Mouse (Mus musculus) heart, adult 9 months (tissue): ENCODE results near the gene 2010315B03Rik.
"Not testable (repeated sequence)": the region's sequence is repeated elsewhere in the genome, so short reads cannot be mapped to it uniquely, and the experiment has no call there.

Experiments used
- DNase-seq, 2 experiments: peaks; one replicate each; pipeline ENCODE4 v3.0.0; 2022; ENCODE audit warnings: low spot score in 2 of 2

2010315B03Rik gene

DNA sequence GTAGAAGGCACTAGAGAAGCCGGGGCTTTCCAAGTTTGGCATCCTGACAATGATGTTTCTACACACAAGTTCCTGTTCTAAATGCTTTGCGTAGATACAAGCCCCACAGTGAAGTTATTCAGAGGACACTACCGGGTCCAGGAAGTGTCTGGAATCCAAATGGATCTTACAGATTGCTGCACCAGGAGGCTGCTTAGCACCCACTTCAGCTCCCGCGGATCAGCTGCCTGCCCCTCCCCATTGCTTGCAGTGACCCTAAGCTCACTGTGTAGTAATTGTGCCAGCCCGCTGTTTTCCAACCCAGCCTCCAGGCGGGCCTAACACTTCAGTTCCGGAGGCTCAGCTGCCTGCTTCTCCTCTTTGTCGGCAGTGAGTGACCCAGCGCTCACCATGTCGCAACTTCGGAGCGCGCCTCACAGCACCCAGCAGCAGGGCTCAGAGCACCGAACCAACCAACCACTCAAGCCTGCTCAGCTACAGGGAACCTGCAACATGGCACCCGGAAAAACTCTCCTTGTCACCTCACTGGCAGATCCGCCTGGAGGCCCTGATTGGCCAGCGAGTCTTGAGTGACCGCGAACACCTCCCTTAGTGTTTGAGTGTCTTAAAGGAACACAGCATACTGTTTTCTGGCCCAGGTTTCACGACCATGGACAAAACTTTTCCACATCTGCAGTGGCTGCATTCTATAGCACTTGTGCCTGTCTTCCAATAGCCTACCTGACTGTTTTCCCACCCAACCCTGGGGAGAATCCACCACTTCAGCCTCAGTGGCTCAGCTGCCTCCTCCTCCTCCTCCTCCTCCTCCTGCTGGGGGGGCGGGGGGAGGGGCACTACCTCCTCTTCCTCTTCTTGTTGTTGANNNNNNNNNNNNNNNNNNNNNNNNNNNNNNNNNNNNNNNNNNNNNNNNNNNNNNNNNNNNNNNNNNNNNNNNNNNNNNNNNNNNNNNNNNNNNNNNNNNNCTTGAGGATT lies at the start of gene 2010315B03Rik:
2010315B03Rik (minus strand) TSS at position 526 of the 972 bp plus-strand sequence.
- peak; percentile 90 to 91 for DNase-seq

DNA sequence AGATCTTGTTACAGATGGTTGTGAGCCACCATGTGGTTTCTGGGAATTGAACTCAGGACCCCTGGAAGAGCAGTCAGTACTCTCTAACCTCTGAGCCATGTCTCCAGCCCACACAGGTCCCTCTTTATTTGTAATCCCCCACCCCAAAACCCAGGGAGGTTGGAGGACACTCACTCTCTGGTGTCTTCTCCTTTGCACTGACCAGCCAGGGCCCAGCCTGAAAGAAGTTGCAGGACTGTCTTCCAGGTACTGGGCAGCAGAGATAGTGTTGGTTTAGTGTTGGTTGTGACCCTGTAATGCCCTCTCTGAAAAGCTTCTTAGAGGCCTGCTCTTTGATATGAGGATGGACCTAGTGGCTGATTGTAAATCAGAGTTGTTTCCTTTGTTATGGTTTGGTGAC lies 994 bp downstream of the 2010315B03Rik start:
- no peak for DNase-seq

GRCm38 (mm10) chr9:124288329-124288728 lies 24.2 kb downstream of the 2010315B03Rik start:
- DNase-seq: no peak

- peak; percentile 91 to 92 for DNase-seq
These were observed 30.4 kb downstream of the 2010315B03Rik start for GRCm38 (mm10) chr9:124281912-124282686.

DNA sequence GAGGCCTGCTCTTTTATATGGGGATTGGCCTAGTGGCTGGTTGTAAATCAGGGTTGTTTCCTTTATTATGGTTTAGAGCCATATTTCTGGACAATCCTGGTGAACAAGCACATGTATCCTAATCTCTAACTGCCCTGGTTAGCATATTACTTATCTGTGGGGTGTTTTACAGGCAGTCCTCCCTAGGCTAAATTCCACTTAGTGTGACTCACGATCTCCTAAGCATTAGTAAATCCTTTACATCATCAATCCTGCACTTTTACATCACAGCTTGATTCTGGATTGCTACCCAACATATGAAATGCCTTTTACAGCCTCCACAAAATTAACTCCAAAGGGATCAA lies 31.1 kb downstream of the 2010315B03Rik start:
- no peak for DNase-seq

GRCm38 (mm10) chr9:124280576-124281447 lies 31.7 kb downstream of the 2010315B03Rik start:
- DNase-seq: no peak

- DNase-seq: no peak
These were observed 33.2 kb downstream of the 2010315B03Rik start for GRCm38 (mm10) chr9:124279300-124279699.

- DNase-seq: no peak
These were observed 37.4 kb downstream of the 2010315B03Rik start for GRCm38 (mm10) chr9:124275064-124275463.

GRCm38 (mm10) chr9:124273172-124273571 lies 39.3 kb downstream of the 2010315B03Rik start:
- DNase-seq: no peak

- no peak for DNase-seq
These were observed 44.6 kb downstream of the 2010315B03Rik start for GRCm38 (mm10) chr9:124267929-124268328.

DNA sequence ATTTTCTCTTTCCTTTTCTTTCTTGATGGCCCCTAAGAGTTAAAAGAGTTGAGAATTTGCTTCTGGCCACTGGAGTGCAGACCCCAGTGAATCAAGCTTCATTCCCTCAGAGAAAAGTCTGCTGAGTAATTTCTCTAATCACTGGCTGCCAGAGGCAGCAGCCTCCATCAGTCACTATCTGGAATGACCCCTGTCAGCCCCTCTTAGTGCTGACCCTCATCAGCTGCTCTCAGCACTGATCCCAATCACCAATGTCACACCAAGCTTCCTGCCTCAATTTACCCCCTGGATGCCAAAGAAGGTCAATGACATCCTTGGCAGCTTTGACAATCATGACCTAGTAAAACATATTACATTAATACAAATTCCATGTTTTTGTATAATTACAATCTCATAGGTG lies 45.0 kb downstream of the 2010315B03Rik start:
- DNase-seq: no peak

- DNase-seq: no peak
These were observed 49.3 kb downstream of the 2010315B03Rik start for GRCm38 (mm10) chr9:124262987-124263717.

DNA sequence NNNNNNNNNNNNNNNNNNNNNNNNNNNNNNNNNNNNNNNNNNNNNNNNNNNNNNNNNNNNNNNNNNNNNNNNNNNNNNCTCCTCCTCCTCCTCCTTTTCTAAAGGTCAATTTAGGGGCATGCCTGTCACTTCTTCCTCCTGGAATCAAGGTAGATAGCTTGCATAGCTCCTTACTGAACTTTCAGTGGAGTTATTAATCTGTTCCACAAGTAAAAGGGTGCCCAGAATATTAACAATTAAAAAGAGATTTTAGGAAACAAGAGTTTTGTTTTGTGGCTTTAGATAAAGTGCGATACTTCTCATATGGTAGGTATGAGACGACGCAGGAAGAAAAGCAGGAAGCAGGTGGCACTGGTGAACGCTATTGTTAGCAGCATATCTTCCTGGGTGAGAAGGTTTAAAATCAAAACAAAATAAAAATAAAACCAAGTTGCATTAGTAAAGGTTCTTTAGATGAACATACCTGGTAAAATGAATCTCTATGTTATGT lies 54.4 kb downstream of the 2010315B03Rik start:
- no peak for DNase-seq

DNA sequence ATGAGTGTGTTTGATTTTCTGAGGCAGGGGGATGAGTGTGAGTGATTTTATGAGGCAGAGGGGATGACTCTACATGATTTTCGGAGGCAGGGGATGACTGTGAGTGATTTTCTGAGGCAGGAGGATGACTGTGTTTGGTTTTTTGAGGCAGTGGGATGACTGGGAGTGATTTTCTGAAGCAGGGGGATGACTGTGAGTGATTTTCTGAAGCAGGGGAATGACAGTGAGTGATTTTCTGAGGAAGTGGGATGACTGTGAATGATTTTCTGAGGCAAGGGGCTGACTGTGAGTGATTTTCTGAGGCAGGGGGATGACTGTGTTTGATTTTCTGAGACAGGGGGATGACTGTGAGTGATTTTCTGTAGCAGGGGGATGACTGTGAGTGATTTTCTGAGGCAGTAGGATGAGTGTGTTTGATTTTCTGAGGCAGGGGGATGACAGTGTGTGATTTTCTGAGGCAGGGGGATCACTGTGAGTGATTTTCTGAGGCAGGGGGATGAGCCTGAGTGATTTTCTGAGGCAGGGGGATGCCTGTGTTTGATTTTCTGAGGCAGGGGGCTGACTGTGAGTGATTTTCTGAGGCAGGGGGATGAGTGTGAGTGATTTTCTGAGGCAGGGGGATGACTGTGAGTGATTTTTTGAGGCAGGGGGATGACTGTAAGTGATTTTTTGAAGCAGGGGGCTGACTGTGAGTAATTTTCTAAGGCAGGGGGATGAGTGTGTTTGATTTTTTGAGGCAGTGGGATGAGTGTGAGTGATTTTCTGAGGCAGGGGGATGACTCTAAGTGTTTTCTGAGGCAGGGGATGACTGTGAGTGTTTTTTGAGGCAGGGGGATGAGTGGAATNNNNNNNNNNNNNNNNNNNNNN lies 55.1 kb downstream of the 2010315B03Rik start:
- peak; percentile 9 to 17 for DNase-seq

GRCm38 (mm10) chr9:124256271-124257199 lies 56.0 kb downstream of the 2010315B03Rik start:
- not testable (repeated sequence) for DNase-seq

- no peak for DNase-seq
These were observed 61.1 kb downstream of the 2010315B03Rik start for GRCm38 (mm10) chr9:124251438-124251837.
